Mouse (Mus musculus): ENCODE results near the gene Prnd. TPM values are rescaled to one million over a fixed set of nuclear protein-coding genes. Genes with fewer than 3 reads are reported as not detected.
A peak's percentile ranks its signal among the peaks of the same experiment; 100 is the strongest.

Gene Prnd
- polyA plus RNA-seq, 1 experiment from 2014 or later, result 13.7 TPM

DNA sequence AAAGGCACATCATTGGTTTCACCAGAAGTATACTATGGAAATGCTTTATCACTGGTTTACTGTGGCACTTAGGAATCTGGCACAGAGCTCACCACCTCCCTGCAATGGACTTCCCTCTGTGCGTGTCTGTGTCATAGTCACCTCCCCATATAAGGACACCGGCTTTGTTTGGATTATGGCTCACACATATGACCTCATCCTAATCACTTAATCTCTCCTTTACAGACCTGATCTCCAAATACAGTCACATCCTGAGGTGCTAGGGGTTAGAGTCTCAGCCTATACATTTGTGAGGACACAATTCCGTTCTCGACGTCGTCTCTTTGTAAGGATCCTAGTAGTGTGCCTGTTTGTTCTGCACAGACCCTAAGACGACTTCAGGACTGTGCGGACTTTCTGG is 5.4 kb upstream of the Prnd start:
- H3K9me3 ChIP-seq (replicated peaks), result no peaks in the 10 kb centered on the region
- 0 out of 2 replicates have a peak, but pooled peaks cover 3% of the 10 kb centered on the region for H3K27me3 ChIP-seq (ENCODE audit: low read depth, poor library complexity, severe bottlenecking)
- no peak overlapping the region for H3K27ac ChIP-seq
- WGBS, result 88% methylated on average over 8 of the region's 8 CpGs
- no peaks in the 10 kb centered on the region for H3K36me3 ChIP-seq
- H3K4me3 ChIP-seq, result no peak overlapping the region
- H3K4me1 ChIP-seq, result peaks cover 3% of the 10 kb centered on the region; the same call in 1 of the 2 replicates
- no peak for DNase-seq (ENCODE audit: low spot score)

DNA sequence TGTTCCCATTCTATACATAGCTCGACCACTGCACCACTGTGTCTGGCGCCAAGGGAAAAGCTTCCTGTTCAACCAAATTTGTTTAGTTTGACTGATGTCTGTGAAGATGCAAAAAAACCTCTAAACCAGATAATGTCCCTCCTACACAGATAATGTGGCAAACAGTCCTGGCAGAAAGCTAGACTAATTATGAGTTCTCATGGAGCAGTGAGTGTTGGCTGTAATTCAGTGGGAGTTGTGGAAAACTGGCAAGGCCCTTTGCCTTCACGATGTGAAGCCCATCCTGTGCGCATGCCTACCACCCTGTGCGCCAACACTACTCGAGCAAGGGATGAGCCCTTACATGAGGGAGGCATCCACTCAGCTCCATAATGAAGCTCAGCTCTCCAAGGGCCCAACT is 4.9 kb upstream of the Prnd start:
- H3K9me3 ChIP-seq (replicated peaks), result no peaks in the 10 kb centered on the region
- H3K36me3 ChIP-seq, result no peaks in the 10 kb centered on the region
- 91% methylated on average over 6 of the region's 6 CpGs for WGBS
- no peak for DNase-seq (ENCODE audit: low spot score)
- peaks cover 8% of the 10 kb centered on the region; the same call in 1 of the 2 replicates for H3K4me1 ChIP-seq
- no peak overlapping the region for H3K4me3 ChIP-seq
- H3K27me3 ChIP-seq (ENCODE audit: low read depth, poor library complexity, severe bottlenecking), result peaks cover 8% of the 10 kb centered on the region; the same call in 1 of the 2 replicates
- no peak overlapping the region for H3K27ac ChIP-seq

DNA sequence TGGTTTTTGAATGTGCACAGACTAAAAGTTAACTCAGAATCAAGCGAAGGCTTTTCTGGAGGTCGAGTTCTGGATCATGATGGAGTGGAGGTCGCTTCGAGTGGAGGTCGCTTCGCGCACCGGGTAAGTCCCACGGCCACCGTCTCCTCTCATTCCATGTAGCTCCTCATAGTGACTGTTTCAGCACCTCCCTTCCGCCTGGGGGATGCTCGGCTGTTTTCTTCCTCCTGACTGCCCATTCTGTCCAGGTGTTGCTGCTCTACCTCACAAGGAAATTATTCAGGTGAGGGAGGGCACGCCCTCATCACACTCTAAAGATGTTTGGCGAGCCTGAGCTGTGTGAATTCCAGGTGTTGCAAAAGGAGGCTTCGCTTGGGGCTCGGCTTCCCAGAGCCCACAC is 4.3 kb upstream of the Prnd start:
- no peak for DNase-seq (ENCODE audit: low spot score)
- H3K36me3 ChIP-seq, result no peaks in the 10 kb centered on the region
- WGBS, result 84% methylated on average over 16 of the region's 16 CpGs
- no peaks in the 10 kb centered on the region for H3K9me3 ChIP-seq (replicated peaks)
- H3K27me3 ChIP-seq (ENCODE audit: low read depth, poor library complexity, severe bottlenecking), result peaks cover 11% of the 10 kb centered on the region
- no peak overlapping the region for H3K4me3 ChIP-seq
- peaks cover 10% of the 10 kb centered on the region; the same call in 1 of the 2 replicates for H3K4me1 ChIP-seq
- H3K27ac ChIP-seq, result no peak overlapping the region

GRCm38 (mm10) chr2:131948156-131948555 is 2.5 kb upstream of the Prnd start:
- Histone ChIP-seq H3K27me3 (ENCODE audit: low read depth, poor library complexity, severe bottlenecking) (peaks cover 30% of the 10 kb centered on the region), H3K4me3 (no peak overlapping the region), H3K36me3 (no peaks in the 10 kb centered on the region), H3K9me3 (replicated peaks) (no peaks in the 10 kb centered on the region), H3K27ac (no peak overlapping the region), H3K4me1 (peaks cover 16% of the 10 kb centered on the region)
- WGBS, result 84% methylated on average over 3 of the region's 3 CpGs
- DNase-seq (ENCODE audit: low spot score), result no peak

- H3K36me3 ChIP-seq, result no peaks in the 10 kb centered on the region
- H3K4me3 ChIP-seq, result no peak overlapping the region
- DNase-seq (ENCODE audit: low spot score), result no peak
- peaks cover 23% of the 10 kb centered on the region for H3K4me1 ChIP-seq
- WGBS, result 77% methylated on average over 11 of the region's 11 CpGs
- H3K27ac ChIP-seq, result no peak overlapping the region
- H3K27me3 ChIP-seq (ENCODE audit: low read depth, poor library complexity, severe bottlenecking), result peaks cover 39% of the 10 kb centered on the region
- no peaks in the 10 kb centered on the region for H3K9me3 ChIP-seq (replicated peaks)
These were observed 1.6 kb upstream of the Prnd start for GRCm38 (mm10) chr2:131948916-131949639.

GRCm38 (mm10) chr2:131949767-131950597 is 679 bp upstream of the Prnd start:
- no peak for DNase-seq (ENCODE audit: low spot score)
- no peak overlapping the region for H3K4me3 ChIP-seq
- WGBS, result 53% methylated on average over 9 of the region's 9 CpGs
- no peaks in the 10 kb centered on the region for H3K36me3 ChIP-seq
- H3K9me3 ChIP-seq (replicated peaks), result no peaks in the 10 kb centered on the region
- peaks cover 23% of the 10 kb centered on the region for H3K4me1 ChIP-seq
- 0 out of 2 replicates have a peak overlapping the region, but pooled peaks have one; percentile 17 for H3K27ac ChIP-seq
- H3K27me3 ChIP-seq (ENCODE audit: low read depth, poor library complexity, severe bottlenecking), result peaks cover 48% of the 10 kb centered on the region

DNA sequence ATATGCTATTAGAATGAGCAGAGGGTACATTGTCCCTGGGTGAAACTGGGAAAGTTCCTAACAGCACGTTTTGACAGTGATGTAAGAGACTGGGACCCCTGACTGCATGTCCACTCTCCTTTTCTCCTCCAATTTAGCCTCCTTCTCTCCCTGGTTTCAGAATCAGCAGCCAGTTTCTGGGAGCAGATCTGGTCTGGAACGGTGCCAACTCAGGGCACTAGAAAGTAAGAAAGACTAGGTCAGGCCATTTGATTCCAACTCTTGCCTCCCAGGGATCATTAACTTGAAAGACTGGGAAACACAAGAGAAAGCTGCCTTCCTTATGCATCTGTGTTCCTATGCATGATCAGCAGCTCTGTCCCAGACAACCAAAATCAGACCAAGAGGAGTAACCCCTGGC is 1.8 kb downstream of the Prnd start:
- peaks cover 23% of the 10 kb centered on the region for H3K4me1 ChIP-seq
- 61% methylated on average over 2 of the region's 2 CpGs for WGBS
- no peak for DNase-seq (ENCODE audit: low spot score)
- no peak overlapping the region for H3K27ac ChIP-seq
- peaks cover 59% of the 10 kb centered on the region for H3K27me3 ChIP-seq (ENCODE audit: low read depth, poor library complexity, severe bottlenecking)
- no peaks in the 10 kb centered on the region for H3K9me3 ChIP-seq (replicated peaks)
- H3K36me3 ChIP-seq, result no peaks in the 10 kb centered on the region
- no peak overlapping the region for H3K4me3 ChIP-seq

DNA sequence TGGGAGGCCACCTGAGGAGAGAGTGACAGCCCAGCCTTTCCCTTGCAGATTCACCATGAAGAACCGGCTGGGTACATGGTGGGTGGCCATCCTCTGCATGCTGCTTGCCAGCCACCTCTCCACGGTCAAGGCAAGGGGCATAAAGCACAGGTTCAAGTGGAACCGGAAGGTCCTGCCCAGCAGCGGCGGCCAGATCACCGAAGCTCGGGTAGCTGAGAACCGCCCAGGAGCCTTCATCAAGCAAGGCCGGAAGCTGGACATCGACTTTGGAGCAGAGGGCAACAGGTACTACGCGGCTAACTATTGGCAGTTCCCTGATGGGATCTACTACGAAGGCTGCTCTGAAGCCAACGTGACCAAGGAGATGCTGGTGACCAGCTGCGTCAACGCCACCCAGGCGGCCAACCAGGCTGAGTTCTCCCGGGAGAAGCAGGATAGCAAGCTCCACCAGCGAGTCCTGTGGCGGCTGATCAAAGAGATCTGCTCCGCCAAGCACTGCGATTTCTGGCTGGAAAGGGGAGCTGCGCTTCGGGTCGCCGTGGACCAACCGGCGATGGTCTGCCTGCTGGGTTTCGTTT is 2.4 kb downstream of the Prnd start:
- Histone ChIP-seq H3K9me3 (replicated peaks) (no peaks in the 10 kb centered on the region), H3K36me3 (no peaks in the 10 kb centered on the region), H3K4me1 (peaks cover 23% of the 10 kb centered on the region), H3K27me3 (ENCODE audit: low read depth, poor library complexity, severe bottlenecking) (peaks cover 59% of the 10 kb centered on the region), H3K27ac (no peak overlapping the region), H3K4me3 (peak overlapping the region; percentile 42)
- 9% methylated on average over 29 of the region's 29 CpGs for WGBS
- DNase-seq (ENCODE audit: low spot score), result peak; percentile 54

- Histone ChIP-seq H3K27me3 (ENCODE audit: low read depth, poor library complexity, severe bottlenecking) (peaks cover 59% of the 10 kb centered on the region), H3K36me3 (no peaks in the 10 kb centered on the region), H3K27ac (no peak overlapping the region), H3K4me1 (peaks cover 23% of the 10 kb centered on the region), H3K9me3 (replicated peaks) (no peaks in the 10 kb centered on the region), H3K4me3 (peak overlapping the region; percentile 42; the same call in 1 of the 2 replicates)
- 88% methylated on average over 4 of the region's 4 CpGs for WGBS
- DNase-seq (ENCODE audit: low spot score), result no peak
These were observed 3.0 kb downstream of the Prnd start for GRCm38 (mm10) chr2:131953711-131954110.

DNA sequence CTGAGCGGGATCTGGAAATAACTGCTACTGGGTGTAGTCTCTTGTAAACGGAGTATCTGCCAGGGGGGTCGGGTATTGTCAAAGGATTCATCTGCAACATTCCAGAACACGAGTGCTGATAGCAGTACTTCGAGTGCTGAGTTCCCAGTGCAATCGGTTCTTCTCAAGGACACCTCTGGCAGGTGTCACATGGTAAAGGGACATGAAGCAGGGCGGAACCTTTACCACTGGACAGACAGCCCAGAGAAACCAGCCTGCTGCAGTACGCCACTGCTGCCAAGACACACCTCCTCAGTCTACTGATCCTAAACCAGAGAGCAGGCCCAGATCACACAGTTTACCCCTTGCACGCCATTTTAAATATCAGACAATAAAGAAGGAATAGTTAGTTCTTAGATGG is 4.2 kb downstream of the Prnd start:
- Histone ChIP-seq H3K4me3 (peak overlapping the region; percentile 41), H3K36me3 (no peaks in the 10 kb centered on the region), H3K27me3 (ENCODE audit: low read depth, poor library complexity, severe bottlenecking) (peaks cover 59% of the 10 kb centered on the region), H3K4me1 (peaks cover 23% of the 10 kb centered on the region), H3K27ac (no peak overlapping the region), H3K9me3 (replicated peaks) (no peaks in the 10 kb centered on the region)
- 66% methylated on average over 9 of the region's 9 CpGs for WGBS
- no peak for DNase-seq (ENCODE audit: low spot score)

DNA sequence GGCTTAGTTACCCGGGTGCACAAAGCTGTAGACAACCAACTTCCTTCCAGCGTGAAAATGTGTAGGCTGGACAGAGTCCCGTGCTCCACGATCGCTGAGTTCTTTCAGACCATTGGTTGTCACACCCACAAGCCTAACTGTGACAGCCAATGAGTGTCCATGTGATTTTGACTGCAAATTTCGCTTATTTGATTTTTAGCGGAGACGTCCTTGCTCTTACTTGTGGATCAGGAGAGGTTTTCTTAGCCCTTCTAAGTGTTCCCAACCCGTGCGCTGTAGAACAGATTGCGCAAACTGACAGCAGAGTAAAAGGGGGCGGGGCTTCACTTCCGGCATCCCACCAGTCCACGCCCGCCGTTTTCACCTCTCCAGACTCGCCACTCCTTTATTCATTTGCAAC is 4.6 kb downstream of the Prnd start:
- no peaks in the 10 kb centered on the region for H3K9me3 ChIP-seq (replicated peaks)
- no peak overlapping the region for H3K27ac ChIP-seq
- H3K4me1 ChIP-seq, result peaks cover 19% of the 10 kb centered on the region
- H3K27me3 ChIP-seq (ENCODE audit: low read depth, poor library complexity, severe bottlenecking), result peaks cover 56% of the 10 kb centered on the region
- H3K36me3 ChIP-seq, result no peaks in the 10 kb centered on the region
- WGBS, result 3% methylated on average over 17 of the region's 17 CpGs
- peak overlapping the region; percentile 41 for H3K4me3 ChIP-seq
- peak; percentile 36 for DNase-seq (ENCODE audit: low spot score)

DNA sequence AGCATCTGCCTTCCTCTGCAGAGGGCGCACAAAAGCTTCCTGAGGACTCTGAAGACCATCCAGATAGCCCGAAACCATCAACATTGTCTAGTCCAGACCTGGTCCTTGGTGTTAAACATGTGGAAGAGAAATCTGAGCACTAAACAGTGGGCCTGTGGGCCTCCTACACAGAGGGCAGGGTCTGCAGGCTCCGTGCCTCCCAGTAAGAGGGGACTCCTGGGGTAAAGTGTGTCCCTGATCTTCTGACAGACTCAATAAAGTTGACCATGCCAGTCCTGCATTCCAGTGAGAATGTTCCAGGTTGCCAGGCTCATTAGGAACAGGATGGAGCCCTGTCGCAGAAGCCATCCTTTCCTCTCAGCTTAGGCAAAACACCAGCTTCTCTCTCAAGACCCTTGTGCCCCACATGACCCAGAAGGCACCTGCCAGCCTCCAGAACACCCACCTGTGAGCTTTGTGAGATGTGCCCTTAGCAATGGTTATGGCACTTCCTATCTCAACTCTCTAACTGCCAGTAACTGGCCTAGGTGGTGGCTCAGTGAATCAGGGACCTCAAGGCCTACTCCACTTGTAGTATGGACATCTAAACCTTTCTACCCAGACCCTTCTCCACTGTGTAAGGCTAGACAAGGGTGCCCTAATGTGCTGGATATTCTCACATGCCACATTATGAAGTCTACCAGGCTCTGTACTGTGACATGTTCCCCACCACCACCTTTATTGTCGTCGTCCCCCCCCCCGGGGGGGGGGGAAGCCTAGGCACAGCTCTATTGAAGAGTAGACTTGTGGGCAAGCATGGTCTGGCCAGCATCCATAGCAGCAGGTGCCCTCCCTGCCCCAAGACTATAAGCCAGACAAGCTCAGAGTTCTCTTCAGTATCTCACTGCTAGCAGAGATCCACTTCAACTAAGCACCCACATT is 5.9 kb downstream of the Prnd start:
- no peaks in the 10 kb centered on the region for H3K36me3 ChIP-seq
- 79% methylated on average over 7 of the region's 7 CpGs for WGBS
- no peak for DNase-seq (ENCODE audit: low spot score)

More for the DNA sequence above, 5.9 kb downstream of the Prnd start:
- Histone ChIP-seq H3K27me3 (ENCODE audit: low read depth, poor library complexity, severe bottlenecking) (peaks cover 45% of the 10 kb centered on the region), H3K4me3 (no peak overlapping the region), H3K9me3 (replicated peaks) (no peaks in the 10 kb centered on the region), H3K27ac (no peak overlapping the region), H3K4me1 (peaks cover 13% of the 10 kb centered on the region)
